Mouse (Mus musculus): ENCODE results near the gene Adprhl2. TPM values are rescaled to one million over a fixed set of nuclear protein-coding genes. Genes with fewer than 3 reads are reported as not detected.

The Adprhl2 gene
- polyA plus RNA-seq, 1 experiment, result 33.9 TPM

GRCm38 (mm10) chr4:126315931-126316330, 5.6 kb downstream of the Adprhl2 start:
- Histone ChIP-seq H3K27ac (ENCODE audit: insufficient read depth, low read depth, low read length) (no peak overlapping the region), H3K4me1 (ENCODE audit: control insufficient read depth, insufficient read depth, insufficient read length, low read length) (no peaks in the 10 kb centered on the region), H3K4me3 (ENCODE audit: low read depth, low read length) (no peak overlapping the region), H3K36me3 (ENCODE audit: control insufficient read depth, insufficient read depth, low read length) (peaks cover 27% of the 10 kb centered on the region), H3K27me3 (ENCODE audit: control insufficient read depth, insufficient read depth, low read length) (no peaks in the 10 kb centered on the region)
- WGBS, result 46% methylated on average over 5 of the region's 5 CpGs
- no peak for TF ChIP-seq CTCF (IDR thresholded peaks at IDR 0.05; ENCODE audit: extremely low read depth, insufficient read length, insufficient replicate concordance, low read depth, low read length)
- TF ChIP-seq POLR2A (IDR thresholded peaks at IDR 0.05; ENCODE audit: low read depth, low read length), result no peak

DNA sequence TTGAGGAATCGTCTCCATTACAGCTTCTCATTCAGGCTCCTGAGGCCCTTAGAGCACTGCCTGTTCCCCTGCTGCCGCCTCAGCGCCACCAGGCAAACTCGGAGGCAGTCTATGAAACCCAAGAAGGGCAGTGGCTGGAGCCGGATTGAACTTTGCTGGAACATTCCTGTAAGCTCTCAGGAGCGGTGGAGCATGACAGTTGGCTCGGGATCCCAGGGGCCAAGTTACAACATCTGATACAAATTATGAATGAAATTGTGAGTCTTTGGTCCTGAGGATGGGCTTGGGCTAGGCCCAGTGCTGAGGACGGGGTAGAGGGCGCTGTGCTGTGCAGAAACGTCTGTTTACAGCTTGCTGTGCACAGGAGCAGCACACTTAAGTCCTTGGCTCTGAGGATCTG, 7.1 kb downstream of the Adprhl2 start:
- H3K36me3 ChIP-seq (ENCODE audit: control insufficient read depth, insufficient read depth, low read length), result peaks cover 27% of the 10 kb centered on the region
- no peak for TF ChIP-seq POLR2A (IDR thresholded peaks at IDR 0.05; ENCODE audit: low read depth, low read length)
- no peak for TF ChIP-seq CTCF (IDR thresholded peaks at IDR 0.05; ENCODE audit: extremely low read depth, insufficient read length, insufficient replicate concordance, low read depth, low read length)
- H3K4me1 ChIP-seq (ENCODE audit: control insufficient read depth, insufficient read depth, insufficient read length, low read length), result no peaks in the 10 kb centered on the region
- H3K27me3 ChIP-seq (ENCODE audit: control insufficient read depth, insufficient read depth, low read length), result no peaks in the 10 kb centered on the region
- 78% methylated on average over 10 of the region's 10 CpGs for WGBS
- no peak overlapping the region for H3K27ac ChIP-seq (ENCODE audit: insufficient read depth, low read depth, low read length)
- no peak overlapping the region for H3K4me3 ChIP-seq (ENCODE audit: low read depth, low read length)

DNA sequence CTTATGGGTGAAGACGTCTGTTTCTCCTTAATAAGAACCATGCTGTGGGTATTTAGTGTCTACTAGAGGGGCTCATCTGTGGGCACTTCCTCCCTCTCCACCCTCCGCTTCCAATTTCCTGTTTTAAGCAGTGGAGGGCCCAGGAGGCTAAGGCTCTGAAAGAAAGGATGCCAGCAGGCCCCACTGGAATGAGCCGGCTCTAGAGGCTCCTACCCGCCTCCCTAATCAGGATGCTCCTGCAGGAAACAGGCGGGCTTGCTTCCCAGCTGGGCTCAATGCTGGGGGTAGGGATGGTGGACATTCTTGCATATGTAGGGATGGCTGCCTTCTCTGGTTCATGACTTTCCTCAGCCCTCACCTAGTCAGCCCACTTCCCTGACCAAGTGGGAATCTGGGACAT, 8.3 kb downstream of the Adprhl2 start:
- WGBS, result 69% methylated on average over 5 of the region's 5 CpGs
- TF ChIP-seq POLR2A (IDR thresholded peaks at IDR 0.05; ENCODE audit: low read depth, low read length) (no peak), CTCF (IDR thresholded peaks at IDR 0.05; ENCODE audit: extremely low read depth, insufficient read length, insufficient replicate concordance, low read depth, low read length) (no peak)

GRCm38 (mm10) chr4:126311566-126312200, 9.8 kb downstream of the Adprhl2 start:
- Histone ChIP-seq H3K36me3 (ENCODE audit: control insufficient read depth, insufficient read depth, low read length) (peaks cover 10% of the 10 kb centered on the region), H3K4me3 (ENCODE audit: low read depth, low read length) (no peak overlapping the region), H3K27ac (ENCODE audit: insufficient read depth, low read depth, low read length) (no peak overlapping the region), H3K27me3 (ENCODE audit: control insufficient read depth, insufficient read depth, low read length) (no peaks in the 10 kb centered on the region), H3K4me1 (ENCODE audit: control insufficient read depth, insufficient read depth, insufficient read length, low read length) (no peaks in the 10 kb centered on the region)
- 92% methylated on average over 16 of the region's 16 CpGs for WGBS
- no peak for TF ChIP-seq CTCF (IDR thresholded peaks at IDR 0.05; ENCODE audit: extremely low read depth, insufficient read length, insufficient replicate concordance, low read depth, low read length)

More for the DNA sequence above, 8.3 kb downstream of the Adprhl2 start:
- H3K27me3 ChIP-seq (ENCODE audit: control insufficient read depth, insufficient read depth, low read length), result no peaks in the 10 kb centered on the region
- H3K4me3 ChIP-seq (ENCODE audit: low read depth, low read length), result no peak overlapping the region
- H3K4me1 ChIP-seq (ENCODE audit: control insufficient read depth, insufficient read depth, insufficient read length, low read length), result no peaks in the 10 kb centered on the region
- no peak overlapping the region for H3K27ac ChIP-seq (ENCODE audit: insufficient read depth, low read depth, low read length)
- peaks cover 26% of the 10 kb centered on the region for H3K36me3 ChIP-seq (ENCODE audit: control insufficient read depth, insufficient read depth, low read length)

GRCm38 (mm10) chr4:126310344-126310743, 11.2 kb downstream of the Adprhl2 start:
- no peak for TF ChIP-seq POLR2A (IDR thresholded peaks at IDR 0.05; ENCODE audit: low read depth, low read length)
- no peak for TF ChIP-seq CTCF (IDR thresholded peaks at IDR 0.05; ENCODE audit: extremely low read depth, insufficient read length, insufficient replicate concordance, low read depth, low read length)
- H3K4me3 ChIP-seq (ENCODE audit: low read depth, low read length), result no peak overlapping the region
- 72% methylated on average over 7 of the region's 7 CpGs for WGBS
- no peaks in the 10 kb centered on the region for H3K36me3 ChIP-seq (ENCODE audit: control insufficient read depth, insufficient read depth, low read length)
- no peak overlapping the region for H3K27ac ChIP-seq (ENCODE audit: insufficient read depth, low read depth, low read length)
- peaks cover 3% of the 10 kb centered on the region; the same call in 1 of the 2 replicates for H3K27me3 ChIP-seq (ENCODE audit: control insufficient read depth, insufficient read depth, low read length)
- no peaks in the 10 kb centered on the region for H3K4me1 ChIP-seq (ENCODE audit: control insufficient read depth, insufficient read depth, insufficient read length, low read length)

GRCm38 (mm10) chr4:126309922-126310309, 11.6 kb downstream of the Adprhl2 start:
- H3K27me3 ChIP-seq (ENCODE audit: control insufficient read depth, insufficient read depth, low read length), result peaks cover 3% of the 10 kb centered on the region; the same call in 1 of the 2 replicates
- TF ChIP-seq POLR2A (IDR thresholded peaks at IDR 0.05; ENCODE audit: low read depth, low read length) (no peak), CTCF (IDR thresholded peaks at IDR 0.05; ENCODE audit: extremely low read depth, insufficient read length, insufficient replicate concordance, low read depth, low read length) (peak; percentile 77; the same call in 1 of the 2 replicates)
- no peaks in the 10 kb centered on the region for H3K36me3 ChIP-seq (ENCODE audit: control insufficient read depth, insufficient read depth, low read length)
- H3K4me3 ChIP-seq (ENCODE audit: low read depth, low read length), result no peak overlapping the region
- H3K27ac ChIP-seq (ENCODE audit: insufficient read depth, low read depth, low read length), result no peak overlapping the region
- 1% methylated on average over 7 of the region's 7 CpGs for WGBS
- no peaks in the 10 kb centered on the region for H3K4me1 ChIP-seq (ENCODE audit: control insufficient read depth, insufficient read depth, insufficient read length, low read length)

DNA sequence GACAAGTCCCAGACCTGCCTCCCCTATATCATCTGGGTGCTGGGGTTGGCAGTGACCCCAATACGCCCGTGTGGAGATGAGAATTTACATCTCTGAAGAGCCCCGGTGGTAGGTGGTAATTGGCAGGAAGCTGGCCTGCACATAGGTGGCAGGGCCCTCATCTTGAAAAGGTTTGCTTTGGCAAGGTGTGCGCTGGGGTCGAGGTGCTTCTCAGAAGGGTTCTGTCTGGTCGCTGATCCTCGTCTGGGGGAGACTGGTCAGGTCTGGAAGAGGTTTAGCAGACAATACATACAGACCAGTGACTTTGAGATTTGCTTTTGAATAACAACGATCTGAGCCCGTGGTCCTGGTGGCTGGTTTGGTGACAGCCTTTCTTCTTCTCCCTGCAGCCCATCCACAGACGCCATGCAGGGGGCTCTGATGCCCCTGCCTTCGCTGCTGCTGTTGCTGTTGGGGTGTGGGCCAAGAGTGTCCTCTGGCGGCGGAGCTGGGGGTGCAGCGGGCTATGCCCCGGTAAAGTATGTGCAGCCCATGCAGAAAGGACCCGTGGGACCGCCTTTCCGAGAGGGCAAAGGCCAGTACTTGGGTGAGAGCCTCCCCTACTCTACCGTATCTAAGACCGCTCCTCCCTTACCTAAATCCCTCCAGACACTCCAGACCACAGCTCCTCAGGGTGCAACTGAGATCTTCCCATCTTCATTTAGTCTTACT, 12.1 kb downstream of the Adprhl2 start:
- H3K4me3 ChIP-seq (ENCODE audit: low read depth, low read length), result no peak overlapping the region

More for the DNA sequence above, 12.1 kb downstream of the Adprhl2 start:
- WGBS, result 13% methylated on average over 20 of the region's 20 CpGs
- Histone ChIP-seq H3K36me3 (ENCODE audit: control insufficient read depth, insufficient read depth, low read length) (no peaks in the 10 kb centered on the region), H3K27me3 (ENCODE audit: control insufficient read depth, insufficient read depth, low read length) (peaks cover 3% of the 10 kb centered on the region; the same call in 1 of the 2 replicates), H3K4me1 (ENCODE audit: control insufficient read depth, insufficient read depth, insufficient read length, low read length) (no peaks in the 10 kb centered on the region), H3K27ac (ENCODE audit: insufficient read depth, low read depth, low read length) (no peak overlapping the region)
- TF ChIP-seq CTCF (IDR thresholded peaks at IDR 0.05; ENCODE audit: extremely low read depth, insufficient read length, insufficient replicate concordance, low read depth, low read length), result no peak
- TF ChIP-seq POLR2A (IDR thresholded peaks at IDR 0.05; ENCODE audit: low read depth, low read length), result no peak

Data from small intestine, adult 2 months (tissue).